8 mouse cellular contexts compared by ENCODE assay signal in genomic region chr1:54250158-54250866, GRCm38 (mm10). TPM values are rescaled to one million over a fixed set of nuclear protein-coding genes. Genes with fewer than 3 reads are reported as not detected.
A peak's percentile ranks its signal among the peaks of the same experiment; 100 is the strongest.
DNase-seq lines count a peak whose midpoint lies in the region; ATAC-seq and TF ChIP-seq lines count a peak whose summit lies in the region.

Gene Ccdc150 (plus strand): TSS chr1:54250683.

- no peaks in the 10 kb centered on the region for H3K36me3 ChIP-seq in hindbrain, postnatal 0 days (ENCODE audit: insufficient read depth, low read length)

- WGBS in hindbrain, postnatal 0 days = 16% methylated on average over 33 of the region's 33 CpGs

- peak within 1 kb of the TSS; percentile 72 for H3K4me2 ChIP-seq in hindbrain, postnatal 0 days (ENCODE audit: low read depth, low read length)

- DNase-seq in cerebellum, postnatal 4 days (ENCODE audit: low spot score in 2 of 2) = peak; percentile 90 to 96
- peak; percentile 93 for DNase-seq in gastrocnemius, adult 8-10 months (ENCODE audit: low spot score in 2 of 2)
- peak; percentile 99 for DNase-seq in hindbrain, postnatal 0 days (ENCODE audit: low spot score)
- peak; percentile 99 for DNase-seq in left cerebral cortex, adult 18-20 months (ENCODE audit: low spot score in 2 of 2)
- peak; percentile 96 to 97 for DNase-seq in lung, postnatal 4 days
- peak; percentile 98 for DNase-seq in retina, postnatal 1 day
- DNase-seq in thymus, postnatal 4 days = peak; percentile 85

- H3K4me1 ChIP-seq in hindbrain, postnatal 0 days (ENCODE audit: insufficient read depth, low read length) = 0 out of 2 replicates have a peak, but pooled peaks cover 4% of the 10 kb centered on the region

- peak; percentile 53 for TF ChIP-seq CTCF in hindbrain, postnatal 0 days (IDR thresholded peaks at IDR 0.05; ENCODE audit: low read depth)

- H3K9me3 ChIP-seq in hindbrain, postnatal 0 days (ENCODE audit: low read length) = no peaks in the 10 kb centered on the region

- peak; percentile 95 for ATAC-seq in activated CD4-positive, CD25-positive, alpha-beta regulatory T cell, adult 4 months
- ATAC-seq in hindbrain, postnatal 0 days = peak; percentile 100

- peak within 1 kb of the TSS; percentile 43; the same call in 1 of the 2 replicates for H3K9ac ChIP-seq in hindbrain, postnatal 0 days (replicated peaks; ENCODE audit: low read length)

- no peak within 1 kb of the TSS for H3K27ac ChIP-seq in hindbrain, postnatal 0 days

- no peaks in the 10 kb centered on the region for H3K27me3 ChIP-seq in hindbrain, postnatal 0 days (ENCODE audit: insufficient read depth, low read length)

- H3K4me3 ChIP-seq in hindbrain, postnatal 0 days (ENCODE audit: low read length) = peak within 1 kb of the TSS; percentile 51

RNA-seq across cellular contexts. Expression of gene Ccdc150, which starts in this region (rescaled TPM):
- under 1 TPM in 1 of 2 experiments, not detected in 1; 0.15 TPM for polyA plus RNA-seq in activated CD4-positive, CD25-positive, alpha-beta regulatory T cell, adult 4 months (2017; shearing (Covaris generic))
- total RNA-seq in gastrocnemius, adult 8-10 months (2022) = under 1 TPM in 1 of 4 experiments, not detected in 3; 0.11 TPM
- total RNA-seq in hindbrain, postnatal 0 days (2014; rRNA removed) = not detected in 2 replicates
- polyA plus RNA-seq in hindbrain, postnatal 0 days (2015; fragmentation: Nextera tagmentation; extraction: Ambion mirVana) = 0.11 and 0.15 TPM in 2 replicates
- not detected for total RNA-seq in left cerebral cortex, adult 18-20 months (2021)

Comparison
In these comparisons a context has a peak if more than half of its experiments do, and no peak if none do; other contexts are left out.
1. Peak in ATAC-seq in activated CD4-positive, CD25-positive, alpha-beta regulatory T cell, adult 4 months; RNA of the gene not detected or under 1 TPM.
2. Peak in DNase-seq in gastrocnemius, adult 8-10 months; RNA of the gene not detected or under 1 TPM.
3. Peak in DNase-seq, ATAC-seq, H3K4me3 ChIP-seq, H3K9ac ChIP-seq and H3K4me2 ChIP-seq in hindbrain, postnatal 0 days; RNA of the gene not detected or under 1 TPM.
4. Peak in DNase-seq in left cerebral cortex, adult 18-20 months; RNA of the gene not detected or under 1 TPM.